Mouse (Mus musculus) hindbrain, embryonic 14.5 days (tissue): Measurements from ENCODE around the gene Fam189a2. TPM values are rescaled to one million over a fixed set of nuclear protein-coding genes. Genes with fewer than 3 reads are reported as not detected.
A peak's percentile ranks its signal among the peaks of the same experiment; 100 is the strongest.

Source experiments
- ATAC-seq: fragments of 200-750 bp; cut with Nextera tagmentation; 2 replicates; pipeline ENCODE4 v1.8.0; 2017; ENCODE audit warnings: moderate number of reproducible peaks, mild to moderate bottlenecking, moderate TSS enrichment, moderate library complexity; ENCODE audit not compliant: low FRiP score
- DNase-seq: peaks from one replicate; pipeline ENCODE4 v3.0.0-alpha.2; 2015; ENCODE audit warnings: low spot score
- H3K27ac ChIP-seq: fragments of 300-500 bp; sonication (generic); 2 replicates; pipeline ENCODE4 v1.5.1; 2014; ENCODE audit warnings: mild to moderate bottlenecking, moderate library complexity
- H3K27me3 ChIP-seq: fragments of 300-500 bp; sonication (generic); 2 replicates; pipeline ENCODE4 v1.6.1; 2014; ENCODE audit warnings: mild to moderate bottlenecking, low read length, mixed read lengths; ENCODE audit not compliant: control insufficient read depth, insufficient read depth
- H3K36me3 ChIP-seq: fragments of 300-500 bp; sonication (generic); replicated peaks from 2 replicates; pipeline ENCODE4 v1.6.1; 2014; ENCODE audit not compliant: control insufficient read depth, insufficient read depth
- H3K4me1 ChIP-seq: fragments of 300-500 bp; sonication (generic); replicated peaks from 2 replicates; pipeline ENCODE4 v1.6.1; 2014; ENCODE audit warnings: antibody characterized with exemption, low read length, mixed read lengths; ENCODE audit not compliant: control insufficient read depth, insufficient read depth
- H3K4me2 ChIP-seq: fragments of 300-500 bp; sonication (generic); replicated peaks from 2 replicates; pipeline ENCODE4 v1.6.1; 2014; ENCODE audit warnings: mild to moderate bottlenecking, moderate library complexity
- H3K4me3 ChIP-seq: fragments of 300-500 bp; sonication (generic); replicated peaks from 2 replicates; pipeline ENCODE4 v1.5.1; 2014; ENCODE audit warnings: mild to moderate bottlenecking, low read length
- H3K9ac ChIP-seq: fragments of 300-500 bp; sonication (generic); 2 replicates; pipeline ENCODE4 v1.6.1; 2014
- H3K9me3 ChIP-seq: fragments of 300-500 bp; sonication (generic); 2 replicates; pipeline ENCODE4 v1.6.1; 2016; ENCODE audit warnings: low read length; ENCODE audit not compliant: control insufficient read depth
- WGBS: fragments of 180-500 bp; shearing (Covaris S2); extraction: QIAGEN DNeasy Blood & Tissue Kit; methylation state at CpG from one replicate; pipeline ENCODE4 v1.1.7; 2014; 5-methylcytosine and 5-hydroxymethylcytosine counted together
- polyA plus RNA-seq: library from polyadenylated mRNA; unstranded; fragments of >200 nt; fragmentation: Nextera tagmentation; extraction: Ambion mirVana; gene quantifications from 2 replicates; pipeline ENCODE4 v1.2.1, GENCODE M21; 2014

The Fam189a2 gene
- polyA plus RNA-seq = 2.7 and 2.8 TPM in 2 replicates

GRCm38 (mm10) chr19:24030871-24031556 lies at the start of gene Fam189a2:
Fam189a2 (minus strand) TSS chr19:24031019.
- ATAC-seq (peak; percentile 89), DNase-seq (peak; percentile 47)
- WGBS = under 1% methylated on average over 34 of the region's 65 CpGs
- H3K27me3 ChIP-seq = peaks cover 10% of the 10 kb centered on the region
- H3K4me3 ChIP-seq = peak within 1 kb of the TSS; percentile 62
- H3K4me1 ChIP-seq = peaks cover 9% of the 10 kb centered on the region
- peak within 1 kb of the TSS; percentile 80 for H3K9ac ChIP-seq
- no peaks in the 10 kb centered on the region for H3K9me3 ChIP-seq
- no peaks in the 10 kb centered on the region for H3K36me3 ChIP-seq
- peak within 1 kb of the TSS; percentile 70 for H3K27ac ChIP-seq
- peak within 1 kb of the TSS; percentile 91 for H3K4me2 ChIP-seq

- Histone ChIP-seq H3K36me3 (no peaks in the 10 kb centered on the region), H3K4me2 (no peak overlapping the region), H3K27me3 (no peaks in the 10 kb centered on the region), H3K4me3 (no peak overlapping the region), H3K27ac (no peak overlapping the region), H3K9me3 (no peaks in the 10 kb centered on the region), H3K9ac (no peak overlapping the region), H3K4me1 (no peaks in the 10 kb centered on the region)
- ATAC-seq = no peak
- no peak for DNase-seq
- 89% methylated on average over 3 of the region's 3 CpGs for WGBS
Observed at GRCm38 (mm10) chr19:24077658-24078057, 46.8 kb upstream of the Fam189a2 start.

GRCm38 (mm10) chr19:24076536-24076935 lies 45.7 kb upstream of the Fam189a2 start:
- H3K4me3 ChIP-seq = no peak overlapping the region
- H3K4me2 ChIP-seq = no peak overlapping the region
- H3K4me1 ChIP-seq = no peaks in the 10 kb centered on the region
- DNase-seq (no peak), ATAC-seq (no peak)
- no peaks in the 10 kb centered on the region for H3K9me3 ChIP-seq
- no peaks in the 10 kb centered on the region for H3K36me3 ChIP-seq
- no peak overlapping the region for H3K9ac ChIP-seq
- no peak overlapping the region for H3K27ac ChIP-seq
- no peaks in the 10 kb centered on the region for H3K27me3 ChIP-seq
- WGBS = 90% methylated on average over 7 of the region's 7 CpGs

- H3K4me3 ChIP-seq = no peak overlapping the region
- no peaks in the 10 kb centered on the region for H3K9me3 ChIP-seq
- no peak overlapping the region for H3K27ac ChIP-seq
- no peak overlapping the region for H3K9ac ChIP-seq
- WGBS = 89% methylated on average over 8 of the region's 8 CpGs
- no peaks in the 10 kb centered on the region for H3K27me3 ChIP-seq
- ATAC-seq (no peak), DNase-seq (no peak)
- H3K4me2 ChIP-seq = no peak overlapping the region
- no peaks in the 10 kb centered on the region for H3K4me1 ChIP-seq
- H3K36me3 ChIP-seq = no peaks in the 10 kb centered on the region
Observed at GRCm38 (mm10) chr19:24075927-24076326, 45.1 kb upstream of the Fam189a2 start.

- Histone ChIP-seq H3K9ac (no peak overlapping the region), H3K4me3 (no peak overlapping the region), H3K36me3 (no peaks in the 10 kb centered on the region), H3K9me3 (peaks cover 8% of the 10 kb centered on the region; the same call in 1 of the 2 replicates), H3K4me2 (no peak overlapping the region), H3K27me3 (no peaks in the 10 kb centered on the region), H3K27ac (no peak overlapping the region), H3K4me1 (no peaks in the 10 kb centered on the region)
- no peak for DNase-seq
- ATAC-seq = no peak
- 49% methylated on average over 4 of the region's 4 CpGs for WGBS
Observed at GRCm38 (mm10) chr19:24073155-24073554, 42.3 kb upstream of the Fam189a2 start.

- WGBS = 49% methylated on average over 12 of the region's 12 CpGs
- ATAC-seq = no peak
- H3K27me3 ChIP-seq = no peaks in the 10 kb centered on the region
Observed at GRCm38 (mm10) chr19:24064348-24064895, 33.6 kb upstream of the Fam189a2 start.

GRCm38 (mm10) chr19:24063585-24063984 lies 32.8 kb upstream of the Fam189a2 start:
- no peaks in the 10 kb centered on the region for H3K4me1 ChIP-seq
- 87% methylated on average over 4 of the region's 4 CpGs for WGBS
- H3K9me3 ChIP-seq = 0 out of 2 replicates have a peak, but pooled peaks cover 2% of the 10 kb centered on the region
- DNase-seq = no peak
- no peak for ATAC-seq
- H3K4me3 ChIP-seq = no peak overlapping the region
- no peaks in the 10 kb centered on the region for H3K36me3 ChIP-seq
- no peaks in the 10 kb centered on the region for H3K27me3 ChIP-seq
- no peak overlapping the region for H3K9ac ChIP-seq
- no peak overlapping the region for H3K27ac ChIP-seq
- H3K4me2 ChIP-seq = no peak overlapping the region

More at GRCm38 (mm10) chr19:24064348-24064895, 33.6 kb upstream of the Fam189a2 start:
- no peak for DNase-seq
- H3K4me2 ChIP-seq = no peak overlapping the region
- H3K27ac ChIP-seq = no peak overlapping the region
- no peaks in the 10 kb centered on the region for H3K4me1 ChIP-seq
- no peak overlapping the region for H3K9ac ChIP-seq
- H3K9me3 ChIP-seq = peaks cover 8% of the 10 kb centered on the region; the same call in 1 of the 2 replicates
- H3K4me3 ChIP-seq = no peak overlapping the region
- H3K36me3 ChIP-seq = no peaks in the 10 kb centered on the region

GRCm38 (mm10) chr19:24058851-24059250 lies 28.0 kb upstream of the Fam189a2 start:
- Histone ChIP-seq H3K4me3 (no peak overlapping the region), H3K27me3 (no peaks in the 10 kb centered on the region), H3K4me2 (no peak overlapping the region), H3K9me3 (no peaks in the 10 kb centered on the region), H3K36me3 (no peaks in the 10 kb centered on the region), H3K27ac (no peak overlapping the region), H3K9ac (no peak overlapping the region), H3K4me1 (no peaks in the 10 kb centered on the region)
- ATAC-seq = no peak
- WGBS = 70% methylated on average over 8 of the region's 8 CpGs
- DNase-seq = peak; percentile 27

GRCm38 (mm10) chr19:24058021-24058420 lies 27.2 kb upstream of the Fam189a2 start:
- Histone ChIP-seq H3K27ac (no peak overlapping the region), H3K4me3 (no peak overlapping the region), H3K4me1 (no peaks in the 10 kb centered on the region), H3K4me2 (no peak overlapping the region), H3K36me3 (no peaks in the 10 kb centered on the region), H3K9me3 (no peaks in the 10 kb centered on the region), H3K9ac (no peak overlapping the region), H3K27me3 (no peaks in the 10 kb centered on the region)
- DNase-seq (no peak), ATAC-seq (no peak)
- WGBS = 90% methylated on average over 5 of the region's 5 CpGs
